Mouse (Mus musculus): Measurements from ENCODE around the gene Slc16a5. TPM values are rescaled to one million over a fixed set of nuclear protein-coding genes. Genes with fewer than 3 reads are reported as not detected.

Gene Slc16a5
- total and polyA plus RNA-seq, 2 experiments from 2014 or later = 0.21 TPM; not detected in 1

DNA sequence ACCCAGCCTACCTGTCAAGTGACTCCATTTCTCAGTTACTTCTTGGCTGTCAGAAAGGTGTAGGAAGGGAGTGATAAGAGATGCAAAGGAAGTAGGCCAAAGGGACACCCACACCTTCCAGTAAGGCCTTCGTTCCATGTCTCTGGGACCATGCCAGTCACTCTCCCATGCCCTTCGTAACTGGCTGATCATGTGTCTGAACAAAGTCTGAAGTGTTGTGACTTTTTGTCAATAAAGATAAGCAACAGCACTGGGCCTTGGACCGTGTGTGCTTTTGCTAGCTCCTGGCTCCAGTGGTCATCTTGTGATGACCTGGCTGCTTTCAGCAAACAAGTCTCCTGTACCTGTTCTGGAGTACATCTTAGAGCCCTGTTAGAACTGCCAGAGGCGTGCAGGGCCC lies 29.5 kb upstream of the Slc16a5 start:
- DNase-seq (ENCODE audit: low spot score) = no peak
- ATAC-seq (ENCODE audit: low FRiP score) = no peak
- TF ChIP-seq CTCF (IDR thresholded peaks at IDR 0.05) = no peak
- Histone ChIP-seq H3K4me2 (ENCODE audit: low read depth, low read length, poor library complexity, severe bottlenecking) (no peak overlapping the region), H3K27ac (ENCODE audit: low read depth, low read length) (no peak overlapping the region), H3K9me3 (ENCODE audit: low read length) (no peaks in the 10 kb centered on the region), H3K4me1 (ENCODE audit: insufficient read depth, low read length) (peaks cover 10% of the 10 kb centered on the region), H3K36me3 (ENCODE audit: insufficient read depth, low read length) (peaks cover 35% of the 10 kb centered on the region), H3K4me3 (ENCODE audit: low read depth, low read length) (no peak overlapping the region), H3K9ac (replicated peaks; ENCODE audit: low read length, poor library complexity, severe bottlenecking) (no peak overlapping the region), H3K27me3 (ENCODE audit: insufficient read depth, low read length) (no peaks in the 10 kb centered on the region)
- 83% methylated on average over 4 of the region's 4 CpGs for WGBS

DNA sequence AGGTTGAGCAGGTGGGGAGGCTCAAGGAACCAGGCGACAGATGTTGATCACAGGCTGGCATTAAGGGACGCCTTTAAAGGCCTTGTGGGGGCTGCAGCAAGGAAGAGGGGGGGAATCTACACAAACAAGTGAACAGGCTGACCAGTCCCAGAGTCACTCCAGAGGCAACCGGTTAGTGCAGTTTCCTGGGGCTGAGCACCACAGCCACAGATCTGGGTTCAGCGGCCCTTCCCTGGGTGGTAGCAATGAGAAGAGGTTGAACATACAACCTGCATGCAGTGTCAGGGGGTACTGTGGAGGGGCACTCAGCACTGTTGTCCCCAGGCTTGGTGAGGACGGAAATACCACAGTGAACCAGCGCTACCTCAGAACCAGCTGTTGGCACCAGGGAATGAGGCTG lies 28.9 kb upstream of the Slc16a5 start:
- Histone ChIP-seq H3K36me3 (ENCODE audit: insufficient read depth, low read length) (peaks cover 35% of the 10 kb centered on the region), H3K27me3 (ENCODE audit: insufficient read depth, low read length) (no peaks in the 10 kb centered on the region), H3K4me3 (ENCODE audit: low read depth, low read length) (no peak overlapping the region), H3K9me3 (ENCODE audit: low read length) (no peaks in the 10 kb centered on the region), H3K4me2 (ENCODE audit: low read depth, low read length, poor library complexity, severe bottlenecking) (no peak overlapping the region), H3K9ac (replicated peaks; ENCODE audit: low read length, poor library complexity, severe bottlenecking) (no peak overlapping the region), H3K27ac (ENCODE audit: low read depth, low read length) (no peak overlapping the region), H3K4me1 (ENCODE audit: insufficient read depth, low read length) (peaks cover 10% of the 10 kb centered on the region)
- DNase-seq (ENCODE audit: low spot score) (no peak), ATAC-seq (ENCODE audit: low FRiP score) (no peak)
- TF ChIP-seq CTCF (IDR thresholded peaks at IDR 0.05) = no peak
- 84% methylated on average over 6 of the region's 6 CpGs for WGBS

DNA sequence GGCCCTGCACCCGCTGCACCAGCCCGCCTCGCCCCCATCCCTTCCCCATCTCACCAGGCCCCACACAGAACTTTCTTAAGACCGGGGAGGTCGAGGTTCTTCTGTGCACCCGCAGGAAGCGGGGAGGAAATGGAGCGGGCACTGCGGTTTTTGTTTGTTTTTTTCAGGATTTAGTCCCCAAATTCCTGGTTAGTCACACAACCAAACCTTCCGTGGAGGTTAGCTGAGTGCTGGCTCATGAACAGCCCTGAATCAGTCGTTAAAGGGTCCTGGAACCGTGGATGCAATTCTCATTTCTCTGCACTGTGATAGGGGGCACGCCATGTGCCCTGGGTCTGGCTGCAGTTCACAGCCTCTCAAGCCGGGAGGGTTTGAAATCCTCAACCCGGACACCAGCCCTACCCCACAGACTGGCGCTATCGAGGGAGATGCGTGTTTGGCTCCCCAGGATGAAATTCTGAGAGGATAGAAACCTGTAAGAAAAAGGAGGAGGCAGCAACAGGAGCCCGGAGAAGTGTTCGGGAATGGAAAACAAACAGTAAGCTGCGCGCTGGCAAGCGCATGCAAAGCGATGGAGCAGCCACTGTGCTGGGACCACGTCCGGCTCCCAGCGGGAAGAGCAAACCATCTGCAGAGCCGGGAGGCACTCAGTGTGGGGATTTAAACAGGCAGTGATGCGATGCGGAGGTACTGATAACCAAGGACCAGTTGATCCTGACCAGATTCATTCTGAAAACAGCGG lies 26.5 kb upstream of the Slc16a5 start:
- no peak for TF ChIP-seq CTCF (IDR thresholded peaks at IDR 0.05)
- Histone ChIP-seq H3K9ac (replicated peaks; ENCODE audit: low read length, poor library complexity, severe bottlenecking) (peak overlapping the region; percentile 51; the same call in 1 of the 2 replicates), H3K36me3 (ENCODE audit: insufficient read depth, low read length) (peaks cover 19% of the 10 kb centered on the region), H3K4me1 (ENCODE audit: insufficient read depth, low read length) (peaks cover 10% of the 10 kb centered on the region), H3K27ac (ENCODE audit: low read depth, low read length) (no peak overlapping the region), H3K27me3 (ENCODE audit: insufficient read depth, low read length) (no peaks in the 10 kb centered on the region), H3K4me3 (ENCODE audit: low read depth, low read length) (peak overlapping the region; percentile 24), H3K9me3 (ENCODE audit: low read length) (no peaks in the 10 kb centered on the region), H3K4me2 (ENCODE audit: low read depth, low read length, poor library complexity, severe bottlenecking) (peak overlapping the region; percentile 57)
- WGBS = 4% methylated on average over 31 of the region's 31 CpGs
- no peak; the same call in 1 of the 2 replicates for ATAC-seq (ENCODE audit: low FRiP score)
- peak; percentile 50 for DNase-seq (ENCODE audit: low spot score)

DNA sequence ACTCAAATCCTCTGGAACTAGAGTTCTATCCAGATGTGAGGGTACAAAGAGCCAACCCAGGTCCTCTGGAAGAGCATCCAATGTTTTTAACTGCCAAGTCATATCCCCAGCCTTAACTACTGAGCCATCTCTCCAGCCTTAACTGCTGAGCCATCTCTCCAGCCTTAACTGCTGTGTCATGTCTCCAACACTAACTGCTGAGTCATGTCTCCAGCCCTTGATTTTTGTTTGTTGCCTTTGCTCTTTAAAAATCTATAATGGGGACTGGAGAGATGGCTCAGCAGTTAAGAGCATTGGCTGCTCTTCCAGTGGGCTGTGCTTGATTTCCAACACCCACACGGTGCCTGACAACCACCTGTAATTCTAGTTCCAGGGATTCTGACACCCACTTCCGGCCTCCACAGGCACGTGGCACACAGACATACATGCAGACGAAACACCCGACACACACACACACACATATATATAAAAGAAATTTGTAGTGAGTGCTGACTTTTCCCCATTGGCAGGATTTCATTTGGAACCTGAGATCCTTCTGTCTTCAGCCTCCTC lies 24.6 kb upstream of the Slc16a5 start:
- no peak overlapping the region for H3K4me2 ChIP-seq (ENCODE audit: low read depth, low read length, poor library complexity, severe bottlenecking)
- H3K27me3 ChIP-seq (ENCODE audit: insufficient read depth, low read length) = no peaks in the 10 kb centered on the region
- H3K4me1 ChIP-seq (ENCODE audit: insufficient read depth, low read length) = peaks cover 10% of the 10 kb centered on the region
- peaks cover 3% of the 10 kb centered on the region; the same call in 1 of the 2 replicates for H3K36me3 ChIP-seq (ENCODE audit: insufficient read depth, low read length)
- H3K4me3 ChIP-seq (ENCODE audit: low read depth, low read length) = no peak overlapping the region
- no peak for TF ChIP-seq CTCF (IDR thresholded peaks at IDR 0.05)
- no peaks in the 10 kb centered on the region for H3K9me3 ChIP-seq (ENCODE audit: low read length)
- ATAC-seq (ENCODE audit: low FRiP score) = no peak
- 84% methylated on average over 5 of the region's 5 CpGs for WGBS
- no peak overlapping the region for H3K9ac ChIP-seq (replicated peaks; ENCODE audit: low read length, poor library complexity, severe bottlenecking)
- no peak overlapping the region for H3K27ac ChIP-seq (ENCODE audit: low read depth, low read length)
- no peak for DNase-seq (ENCODE audit: low spot score)

DNA sequence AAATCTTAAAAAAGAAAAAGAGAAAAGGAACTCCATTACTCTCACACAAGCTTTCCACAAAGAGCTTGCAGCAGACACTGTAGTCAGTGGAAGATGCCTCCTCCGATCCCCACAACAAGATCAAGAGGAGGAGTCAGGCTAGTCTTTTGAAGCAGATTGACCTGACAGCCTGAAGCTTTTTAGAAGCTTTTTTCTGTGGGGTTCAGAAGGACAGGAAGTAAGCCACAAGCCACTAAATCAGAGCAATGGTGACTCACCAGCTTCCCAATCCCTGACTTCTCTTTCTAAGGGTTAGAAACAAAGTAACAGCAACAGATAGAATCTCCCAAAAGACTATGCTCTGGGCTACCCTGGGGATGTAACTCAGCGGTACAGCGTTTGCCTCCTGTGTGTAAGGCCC lies 22.9 kb upstream of the Slc16a5 start:
- TF ChIP-seq CTCF (IDR thresholded peaks at IDR 0.05) = no peak

DNA sequence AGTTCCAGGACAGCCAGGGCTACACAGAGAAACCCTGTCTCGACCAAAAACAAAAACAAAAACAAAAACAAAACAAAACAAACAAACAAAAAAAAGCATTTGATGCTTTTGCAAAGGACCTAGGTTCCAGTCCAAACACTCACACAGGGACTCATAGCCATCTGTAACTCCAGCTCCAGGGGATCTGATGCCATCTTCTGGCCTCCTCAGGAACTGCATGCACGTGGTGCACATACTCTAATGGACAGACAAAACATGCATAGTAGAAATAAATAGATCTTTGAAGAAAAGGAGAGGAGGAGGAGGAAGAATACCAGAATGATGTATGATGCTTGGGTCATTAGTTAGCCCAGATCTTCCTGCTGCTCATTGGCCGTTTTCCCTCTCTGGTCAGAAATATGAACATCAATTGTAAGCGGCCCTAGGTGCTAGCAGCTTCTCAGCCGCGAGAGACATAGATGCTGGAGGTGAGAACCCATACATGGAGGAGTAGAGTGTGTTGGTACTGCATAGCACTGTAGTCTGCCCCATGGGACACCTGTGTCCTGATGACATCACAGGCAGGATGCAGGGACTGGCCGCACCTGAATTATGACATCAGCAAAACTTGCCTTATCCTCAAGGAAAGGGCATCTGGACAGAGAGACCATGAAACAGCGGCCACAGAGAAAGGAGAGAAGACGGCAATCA lies 22.2 kb upstream of the Slc16a5 start, which contains the start of gene Trim80:
Trim80 (plus strand) TSS at position 640 of the 690 bp plus-strand sequence.
- no peaks in the 10 kb centered on the region for H3K27me3 ChIP-seq (ENCODE audit: insufficient read depth, low read length)
- DNase-seq (ENCODE audit: low spot score) = no peak
- H3K9me3 ChIP-seq (ENCODE audit: low read length) = no peaks in the 10 kb centered on the region
- no peak within 1 kb of the TSS for H3K4me3 ChIP-seq (ENCODE audit: low read depth, low read length)
- no peaks in the 10 kb centered on the region for H3K36me3 ChIP-seq (ENCODE audit: insufficient read depth, low read length)
- H3K4me2 ChIP-seq (ENCODE audit: low read depth, low read length, poor library complexity, severe bottlenecking) = no peak within 1 kb of the TSS
- H3K9ac ChIP-seq (replicated peaks; ENCODE audit: low read length, poor library complexity, severe bottlenecking) = no peak within 1 kb of the TSS
- H3K4me1 ChIP-seq (ENCODE audit: insufficient read depth, low read length) = peaks cover 10% of the 10 kb centered on the region
- WGBS = 91% methylated on average over 9 of the region's 9 CpGs
- ATAC-seq (ENCODE audit: low FRiP score) = no peak
- TF ChIP-seq CTCF (IDR thresholded peaks at IDR 0.05) = peak; percentile 42
- no peak within 1 kb of the TSS for H3K27ac ChIP-seq (ENCODE audit: low read depth, low read length)

More for the DNA sequence above, 22.9 kb upstream of the Slc16a5 start:
- Histone ChIP-seq H3K36me3 (ENCODE audit: insufficient read depth, low read length) (no peaks in the 10 kb centered on the region), H3K27ac (ENCODE audit: low read depth, low read length) (no peak overlapping the region), H3K4me2 (ENCODE audit: low read depth, low read length, poor library complexity, severe bottlenecking) (no peak overlapping the region), H3K9me3 (ENCODE audit: low read length) (no peaks in the 10 kb centered on the region), H3K9ac (replicated peaks; ENCODE audit: low read length, poor library complexity, severe bottlenecking) (no peak overlapping the region), H3K4me1 (ENCODE audit: insufficient read depth, low read length) (peaks cover 10% of the 10 kb centered on the region), H3K27me3 (ENCODE audit: insufficient read depth, low read length) (no peaks in the 10 kb centered on the region), H3K4me3 (ENCODE audit: low read depth, low read length) (no peak overlapping the region)
- WGBS = 85% methylated on average over 3 of the region's 3 CpGs
- no peak for DNase-seq (ENCODE audit: low spot score)
- no peak for ATAC-seq (ENCODE audit: low FRiP score)
